Mouse (Mus musculus) bone marrow macrophage, adult 2 months (primary cell): ENCODE results near the gene Ttll5.

Source experiments
- CTCF ChIP-seq: IDR thresholded peaks from 2 replicates; pipeline ENCODE4 v1.5.1; 2012; ENCODE audit warnings: low read depth, mild to moderate bottlenecking, low read length, moderate library complexity
- POLR2A ChIP-seq: IDR thresholded peaks from 2 replicates; pipeline ENCODE4 v1.6.1; 2012; ENCODE audit warnings: mild to moderate bottlenecking, low read depth, low read length, borderline replicate concordance

DNA sequence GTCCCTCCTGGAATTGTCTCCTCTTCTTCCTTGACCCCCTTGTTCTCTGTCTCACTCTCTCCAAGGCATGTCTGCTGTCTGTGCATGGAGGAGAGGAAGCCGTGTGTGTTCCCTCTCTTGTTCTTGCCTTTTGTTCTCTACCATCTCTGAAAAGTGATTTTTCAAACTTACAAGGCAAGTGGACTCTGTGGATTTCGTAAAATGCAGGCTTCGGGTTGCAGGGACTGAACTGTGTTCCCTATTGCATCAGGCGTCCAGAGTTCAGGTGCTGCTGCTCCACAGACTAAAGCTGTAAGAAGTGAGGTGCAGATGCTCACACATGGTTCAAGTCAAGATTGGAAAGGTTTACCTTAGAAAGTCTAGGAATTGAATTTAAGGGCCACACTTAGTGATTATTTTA is 126.6 kb downstream of the Ttll5 start:
- TF ChIP-seq CTCF (no peak), POLR2A (no peak)
